Mouse (Mus musculus): ENCODE measurements at regions not wholly inside any gene's neighbourhood (a gene's known extent, or its start where the extent isn't known, plus 50 kb on each side); places are given as distances from the start of the nearest gene placed in this dataset.

GRCm38 (mm10) chr13:69237918-69238317 lies 238.6 kb upstream of the Adcy2 start:
- no peaks in the 10 kb centered on the region for H3K27me3 ChIP-seq (replicated peaks; ENCODE audit: control insufficient read depth, insufficient read depth, low read length)
- H3K9me3 ChIP-seq (ENCODE audit: control insufficient read depth, low read length), result no peaks in the 10 kb centered on the region
- no peak overlapping the region for H3K4me3 ChIP-seq (ENCODE audit: low read length)
- H3K4me2 ChIP-seq (ENCODE audit: low read depth, low read length), result no peak overlapping the region
- no peak overlapping the region for H3K9ac ChIP-seq (ENCODE audit: low read depth, low read length)
- no peak overlapping the region for H3K27ac ChIP-seq (ENCODE audit: low read length)
- ATAC-seq, result no peak
- no peaks in the 10 kb centered on the region for H3K36me3 ChIP-seq (ENCODE audit: control insufficient read depth, insufficient read depth, low read length)
- 87% methylated on average over 3 of the region's 3 CpGs for WGBS
- no peaks in the 10 kb centered on the region for H3K4me1 ChIP-seq (ENCODE audit: control insufficient read depth, insufficient read depth, low read length)

GRCm38 (mm10) chr13:69239261-69239915 lies 240.0 kb upstream of the Adcy2 start:
- Histone ChIP-seq H3K4me1 (ENCODE audit: control insufficient read depth, insufficient read depth, low read length) (no peaks in the 10 kb centered on the region), H3K9ac (ENCODE audit: low read depth, low read length) (no peak overlapping the region), H3K27me3 (replicated peaks; ENCODE audit: control insufficient read depth, insufficient read depth, low read length) (no peaks in the 10 kb centered on the region), H3K36me3 (ENCODE audit: control insufficient read depth, insufficient read depth, low read length) (no peaks in the 10 kb centered on the region), H3K27ac (ENCODE audit: low read length) (no peak overlapping the region), H3K4me2 (ENCODE audit: low read depth, low read length) (no peak overlapping the region), H3K9me3 (ENCODE audit: control insufficient read depth, low read length) (no peaks in the 10 kb centered on the region), H3K4me3 (ENCODE audit: low read length) (no peak overlapping the region)
- ATAC-seq, result no peak
- WGBS, result 56% methylated on average over 2 of the region's 2 CpGs

GRCm38 (mm10) chr13:69242544-69243296 lies 243.4 kb upstream of the Adcy2 start:
- Histone ChIP-seq H3K4me2 (ENCODE audit: low read depth, low read length) (no peak overlapping the region), H3K4me1 (ENCODE audit: control insufficient read depth, insufficient read depth, low read length) (no peaks in the 10 kb centered on the region), H3K9ac (ENCODE audit: low read depth, low read length) (no peak overlapping the region), H3K27me3 (replicated peaks; ENCODE audit: control insufficient read depth, insufficient read depth, low read length) (no peaks in the 10 kb centered on the region), H3K36me3 (ENCODE audit: control insufficient read depth, insufficient read depth, low read length) (no peaks in the 10 kb centered on the region), H3K9me3 (ENCODE audit: control insufficient read depth, low read length) (no peaks in the 10 kb centered on the region), H3K27ac (ENCODE audit: low read length) (no peak overlapping the region), H3K4me3 (ENCODE audit: low read length) (no peak overlapping the region)
- no peak for ATAC-seq
- 58% methylated on average over 14 of the region's 14 CpGs for WGBS

GRCm38 (mm10) chr13:69250334-69251129 lies 251.2 kb upstream of the Adcy2 start:
- H3K9ac ChIP-seq (ENCODE audit: low read depth, low read length), result no peak overlapping the region
- no peak overlapping the region for H3K4me3 ChIP-seq (ENCODE audit: low read length)
- no peaks in the 10 kb centered on the region for H3K4me1 ChIP-seq (ENCODE audit: control insufficient read depth, insufficient read depth, low read length)
- H3K36me3 ChIP-seq (ENCODE audit: control insufficient read depth, insufficient read depth, low read length), result no peaks in the 10 kb centered on the region
- WGBS, result 82% methylated on average over 4 of the region's 4 CpGs
- no peaks in the 10 kb centered on the region for H3K27me3 ChIP-seq (replicated peaks; ENCODE audit: control insufficient read depth, insufficient read depth, low read length)
- H3K27ac ChIP-seq (ENCODE audit: low read length), result no peak overlapping the region
- no peak overlapping the region for H3K4me2 ChIP-seq (ENCODE audit: low read depth, low read length)
- no peaks in the 10 kb centered on the region for H3K9me3 ChIP-seq (ENCODE audit: control insufficient read depth, low read length)
- ATAC-seq, result no peak

GRCm38 (mm10) chr13:69251130-69251561 lies 251.8 kb upstream of the Adcy2 start:
- Histone ChIP-seq H3K36me3 (ENCODE audit: control insufficient read depth, insufficient read depth, low read length) (no peaks in the 10 kb centered on the region), H3K27ac (ENCODE audit: low read length) (no peak overlapping the region), H3K4me1 (ENCODE audit: control insufficient read depth, insufficient read depth, low read length) (no peaks in the 10 kb centered on the region), H3K9me3 (ENCODE audit: control insufficient read depth, low read length) (no peaks in the 10 kb centered on the region), H3K4me3 (ENCODE audit: low read length) (no peak overlapping the region), H3K4me2 (ENCODE audit: low read depth, low read length) (no peak overlapping the region), H3K27me3 (replicated peaks; ENCODE audit: control insufficient read depth, insufficient read depth, low read length) (no peaks in the 10 kb centered on the region), H3K9ac (ENCODE audit: low read depth, low read length) (no peak overlapping the region)
- ATAC-seq, result no peak
- WGBS, result 67% methylated on average over 6 of the region's 6 CpGs

GRCm38 (mm10) chr13:69252335-69252734 lies 253.0 kb upstream of the Adcy2 start:
- H3K9ac ChIP-seq (ENCODE audit: low read depth, low read length), result no peak overlapping the region
- WGBS, result 71% methylated on average over 10 of the region's 10 CpGs
- H3K27ac ChIP-seq (ENCODE audit: low read length), result no peak overlapping the region
- ATAC-seq, result no peak
- no peak overlapping the region for H3K4me3 ChIP-seq (ENCODE audit: low read length)
- H3K4me2 ChIP-seq (ENCODE audit: low read depth, low read length), result no peak overlapping the region
- no peaks in the 10 kb centered on the region for H3K27me3 ChIP-seq (replicated peaks; ENCODE audit: control insufficient read depth, insufficient read depth, low read length)
- no peaks in the 10 kb centered on the region for H3K36me3 ChIP-seq (ENCODE audit: control insufficient read depth, insufficient read depth, low read length)
- H3K9me3 ChIP-seq (ENCODE audit: control insufficient read depth, low read length), result no peaks in the 10 kb centered on the region
- H3K4me1 ChIP-seq (ENCODE audit: control insufficient read depth, insufficient read depth, low read length), result no peaks in the 10 kb centered on the region

GRCm38 (mm10) chr13:69260485-69260884 lies 261.1 kb upstream of the Adcy2 start:
- ATAC-seq, result no peak
- WGBS, result 75% methylated on average over 5 of the region's 5 CpGs
- no peak overlapping the region for H3K4me3 ChIP-seq (ENCODE audit: low read length)

GRCm38 (mm10) chr13:69260972-69261371 lies 261.6 kb upstream of the Adcy2 start:
- H3K4me1 ChIP-seq (ENCODE audit: control insufficient read depth, insufficient read depth, low read length), result no peaks in the 10 kb centered on the region
- H3K27me3 ChIP-seq (replicated peaks; ENCODE audit: control insufficient read depth, insufficient read depth, low read length), result no peaks in the 10 kb centered on the region
- ATAC-seq, result no peak
- WGBS, result 64% methylated on average over 4 of the region's 4 CpGs
- H3K9ac ChIP-seq (ENCODE audit: low read depth, low read length), result no peak overlapping the region
- H3K4me2 ChIP-seq (ENCODE audit: low read depth, low read length), result no peak overlapping the region
- H3K9me3 ChIP-seq (ENCODE audit: control insufficient read depth, low read length), result no peaks in the 10 kb centered on the region
- H3K4me3 ChIP-seq (ENCODE audit: low read length), result no peak overlapping the region
- H3K36me3 ChIP-seq (ENCODE audit: control insufficient read depth, insufficient read depth, low read length), result no peaks in the 10 kb centered on the region
- H3K27ac ChIP-seq (ENCODE audit: low read length), result no peak overlapping the region

More at GRCm38 (mm10) chr13:69260485-69260884, 261.1 kb upstream of the Adcy2 start:
- H3K27ac ChIP-seq (ENCODE audit: low read length), result no peak overlapping the region
- H3K9ac ChIP-seq (ENCODE audit: low read depth, low read length), result no peak overlapping the region
- no peak overlapping the region for H3K4me2 ChIP-seq (ENCODE audit: low read depth, low read length)
- no peaks in the 10 kb centered on the region for H3K9me3 ChIP-seq (ENCODE audit: control insufficient read depth, low read length)
- H3K4me1 ChIP-seq (ENCODE audit: control insufficient read depth, insufficient read depth, low read length), result no peaks in the 10 kb centered on the region
- no peaks in the 10 kb centered on the region for H3K36me3 ChIP-seq (ENCODE audit: control insufficient read depth, insufficient read depth, low read length)
- H3K27me3 ChIP-seq (replicated peaks; ENCODE audit: control insufficient read depth, insufficient read depth, low read length), result no peaks in the 10 kb centered on the region

- no peak overlapping the region for H3K27ac ChIP-seq (ENCODE audit: low read length)
- no peaks in the 10 kb centered on the region for H3K27me3 ChIP-seq (replicated peaks; ENCODE audit: control insufficient read depth, insufficient read depth, low read length)
- H3K9me3 ChIP-seq (ENCODE audit: control insufficient read depth, low read length), result no peaks in the 10 kb centered on the region
- H3K4me2 ChIP-seq (ENCODE audit: low read depth, low read length), result no peak overlapping the region
- H3K9ac ChIP-seq (ENCODE audit: low read depth, low read length), result no peak overlapping the region
- no peak overlapping the region for H3K4me3 ChIP-seq (ENCODE audit: low read length)
- 73% methylated on average over 3 of the region's 3 CpGs for WGBS
- ATAC-seq, result no peak
- H3K36me3 ChIP-seq (ENCODE audit: control insufficient read depth, insufficient read depth, low read length), result no peaks in the 10 kb centered on the region
- no peaks in the 10 kb centered on the region for H3K4me1 ChIP-seq (ENCODE audit: control insufficient read depth, insufficient read depth, low read length)
These were observed 264.4 kb upstream of the Adcy2 start for GRCm38 (mm10) chr13:69263722-69264121.

All from intestine, embryonic 16.5 days (tissue).